Mouse (Mus musculus) testis, postnatal 14 days (tissue): ENCODE measurements around the gene Lad1.
A peak's percentile ranks its signal among the peaks of the same experiment; 100 is the strongest.

Experiments
- DNase-seq: peaks from one replicate; pipeline ENCODE4 v3.0.0; 2021; ENCODE audit warnings: low spot score

Lad1 gene

GRCm38 (mm10) chr1:135818481-135819086 lies at the start of gene Lad1:
Gene Lad1, plus strand, starts transcription at chr1:135818598.
- DNase-seq: peak; percentile 37

DNA sequence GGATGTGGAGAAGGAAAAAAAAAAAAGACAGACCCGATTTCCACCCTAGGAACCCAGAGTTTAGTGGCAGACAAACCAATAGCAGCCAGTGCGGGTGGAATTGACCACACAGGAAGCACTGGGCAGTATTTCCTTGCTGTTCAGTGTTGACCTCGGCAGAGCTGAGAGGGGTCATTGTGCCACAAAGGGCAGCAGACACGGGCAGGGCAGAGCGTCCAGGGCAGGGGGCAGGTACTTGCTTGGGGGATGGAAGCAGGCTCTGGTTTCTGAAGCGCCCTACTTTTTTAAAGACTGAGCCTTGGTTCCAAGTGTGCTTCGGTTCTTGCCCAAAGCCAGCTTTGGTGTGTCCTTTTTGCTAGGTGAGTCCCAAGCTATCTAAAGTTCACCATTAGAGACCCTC lies 48.2 kb upstream of the Lad1 start:
- DNase-seq: no peak

- peak; percentile 33 for DNase-seq
Observed at GRCm38 (mm10) chr1:135770896-135771572, 47.4 kb upstream of the Lad1 start.

GRCm38 (mm10) chr1:135771573-135771970 lies 46.8 kb upstream of the Lad1 start:
- no peak for DNase-seq

GRCm38 (mm10) chr1:135776596-135776995 lies 41.8 kb upstream of the Lad1 start:
- DNase-seq: no peak

DNA sequence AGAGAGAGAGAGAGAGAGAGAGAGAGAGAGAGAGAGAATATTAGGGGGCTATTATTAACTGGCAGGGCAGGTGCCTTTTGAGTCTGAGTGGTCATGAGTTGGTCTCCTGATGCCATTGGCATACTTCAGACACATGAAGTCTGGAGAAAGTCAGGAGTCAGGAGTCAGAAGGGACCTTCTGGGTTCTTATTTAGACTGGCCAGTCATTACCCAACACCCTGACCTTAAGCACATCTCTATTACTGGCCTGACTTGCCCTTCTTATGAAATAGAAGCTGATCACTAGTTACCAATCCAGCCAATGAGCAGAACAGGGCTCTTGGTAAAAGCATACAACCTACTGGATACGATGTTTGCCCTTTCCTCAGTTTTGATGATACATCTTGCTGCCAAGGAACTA lies 41.4 kb upstream of the Lad1 start:
- DNase-seq: no peak

GRCm38 (mm10) chr1:135778780-135779535 lies 39.4 kb upstream of the Lad1 start, which contains the start of gene Tnni1:
Gene Tnni1, plus strand, starts transcription at chr1:135779434.
- DNase-seq: peak; percentile 59

DNA sequence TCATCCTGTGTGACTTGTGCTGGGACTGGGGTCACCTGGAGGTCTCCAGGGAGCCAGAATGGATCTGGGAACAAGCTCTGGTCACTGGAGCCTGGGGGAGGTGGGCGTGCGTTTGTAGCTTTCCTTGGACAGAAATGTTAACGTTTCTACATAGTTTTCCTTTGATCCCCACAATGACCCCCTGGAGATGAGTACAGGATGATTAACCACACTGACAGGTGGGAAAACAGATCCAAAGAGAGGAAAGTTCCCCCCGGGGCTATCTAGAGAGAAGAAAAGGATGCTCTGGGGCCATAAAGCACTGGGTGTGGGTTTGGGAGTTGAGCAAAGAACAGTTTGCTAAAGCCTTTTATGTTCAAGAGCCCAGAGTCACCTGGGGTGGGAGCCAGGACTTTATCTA lies 37.7 kb upstream of the Lad1 start:
- DNase-seq: no peak

DNA sequence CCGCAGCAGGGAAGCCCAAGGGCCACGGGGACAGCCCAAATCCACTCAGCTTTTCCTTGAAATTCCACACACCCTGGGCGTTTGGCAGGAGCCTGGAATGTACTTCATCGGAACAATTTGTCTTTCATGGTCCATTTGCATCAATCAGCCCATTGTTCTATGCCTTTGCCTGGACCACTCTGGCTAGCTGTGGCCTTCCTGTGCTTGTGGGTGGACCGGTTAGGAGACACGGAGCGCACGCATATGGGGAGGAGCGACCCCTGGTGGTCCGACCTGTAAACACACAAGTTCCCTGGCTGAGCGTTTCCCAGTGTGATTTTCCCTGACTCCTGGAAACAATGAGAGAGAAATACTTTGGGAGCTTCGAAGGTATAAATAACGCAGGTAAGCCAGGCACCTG lies 37.2 kb upstream of the Lad1 start:
- peak; percentile 75 for DNase-seq

DNA sequence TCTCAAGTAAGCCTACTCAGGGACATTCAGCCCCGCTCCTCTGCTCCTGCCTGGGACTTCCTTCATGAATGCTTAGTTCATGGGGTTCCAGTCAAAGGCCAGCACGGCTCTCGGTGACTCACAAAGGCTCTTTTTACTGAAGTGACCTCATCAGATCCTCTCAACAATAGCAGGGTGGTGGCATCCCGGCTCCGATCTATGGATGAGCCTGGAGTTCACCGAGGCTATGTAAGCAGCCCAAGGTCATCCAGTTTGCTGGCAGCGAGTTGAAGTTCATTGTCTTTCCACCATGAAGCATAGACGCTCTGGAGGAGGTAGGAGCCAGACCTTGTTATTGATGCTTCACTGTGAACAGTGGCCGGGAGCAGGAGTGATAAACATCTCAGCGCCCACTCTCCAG lies 35.6 kb upstream of the Lad1 start:
- no peak for DNase-seq

DNA sequence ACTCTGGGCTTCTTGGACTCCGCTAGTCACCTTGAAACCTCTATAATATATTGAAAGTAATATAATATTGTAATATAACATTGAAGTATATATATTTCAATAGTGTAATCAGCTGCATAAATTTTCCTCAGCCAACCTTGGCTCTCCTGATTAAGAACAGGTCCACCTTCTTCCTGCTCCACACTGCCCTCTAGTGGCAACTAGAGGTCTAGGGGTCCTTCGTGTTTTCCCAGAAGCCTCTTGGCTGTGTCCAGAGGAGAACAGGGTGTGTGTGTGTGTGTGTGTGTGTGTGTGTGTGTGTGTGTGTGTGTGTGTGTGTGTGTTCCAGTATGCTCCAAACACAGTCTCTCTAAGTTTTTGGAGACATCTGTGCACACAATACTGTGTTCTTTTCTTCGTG lies 30.6 kb upstream of the Lad1 start:
- peak; percentile 74 for DNase-seq

DNA sequence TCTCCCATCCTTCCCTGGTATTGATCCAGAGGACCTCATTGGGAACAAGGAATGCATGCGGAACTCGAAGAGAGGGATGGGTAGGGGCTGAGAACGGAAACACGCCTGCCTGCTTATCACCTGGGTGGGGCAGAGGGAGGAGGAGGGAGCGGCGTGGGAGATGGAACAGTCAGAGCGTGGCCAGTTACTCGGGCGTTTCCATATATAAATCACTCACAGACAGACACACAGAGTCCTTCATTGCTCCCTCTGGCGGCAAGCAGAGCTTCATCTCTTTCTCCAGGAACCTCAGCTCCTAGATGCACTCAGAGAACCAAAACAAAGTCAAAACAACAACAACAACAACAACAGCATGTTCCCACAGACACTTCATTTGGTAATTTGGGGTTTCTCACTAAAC lies 29.7 kb upstream of the Lad1 start:
- peak; percentile 42 for DNase-seq

DNA sequence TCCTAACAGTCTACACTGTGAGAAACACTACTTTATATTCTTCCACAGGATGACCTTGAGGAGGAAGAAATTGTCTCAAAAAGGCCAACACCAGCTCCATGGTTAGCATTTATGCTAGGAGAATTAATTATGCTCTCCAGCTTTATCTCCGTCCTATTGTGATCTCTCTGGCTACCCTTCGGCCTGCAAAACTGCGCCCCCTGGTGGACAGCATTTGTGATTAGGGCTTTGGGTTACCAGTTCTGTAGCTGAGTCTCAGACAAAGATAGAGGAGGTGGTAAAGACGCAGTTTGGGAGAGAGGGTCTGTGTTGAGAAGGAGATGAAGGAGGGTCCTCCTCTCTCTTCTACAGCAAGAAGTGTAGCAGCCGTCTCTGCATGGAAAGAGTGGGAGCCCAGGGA lies 28.6 kb upstream of the Lad1 start:
- peak; percentile 58 for DNase-seq

DNA sequence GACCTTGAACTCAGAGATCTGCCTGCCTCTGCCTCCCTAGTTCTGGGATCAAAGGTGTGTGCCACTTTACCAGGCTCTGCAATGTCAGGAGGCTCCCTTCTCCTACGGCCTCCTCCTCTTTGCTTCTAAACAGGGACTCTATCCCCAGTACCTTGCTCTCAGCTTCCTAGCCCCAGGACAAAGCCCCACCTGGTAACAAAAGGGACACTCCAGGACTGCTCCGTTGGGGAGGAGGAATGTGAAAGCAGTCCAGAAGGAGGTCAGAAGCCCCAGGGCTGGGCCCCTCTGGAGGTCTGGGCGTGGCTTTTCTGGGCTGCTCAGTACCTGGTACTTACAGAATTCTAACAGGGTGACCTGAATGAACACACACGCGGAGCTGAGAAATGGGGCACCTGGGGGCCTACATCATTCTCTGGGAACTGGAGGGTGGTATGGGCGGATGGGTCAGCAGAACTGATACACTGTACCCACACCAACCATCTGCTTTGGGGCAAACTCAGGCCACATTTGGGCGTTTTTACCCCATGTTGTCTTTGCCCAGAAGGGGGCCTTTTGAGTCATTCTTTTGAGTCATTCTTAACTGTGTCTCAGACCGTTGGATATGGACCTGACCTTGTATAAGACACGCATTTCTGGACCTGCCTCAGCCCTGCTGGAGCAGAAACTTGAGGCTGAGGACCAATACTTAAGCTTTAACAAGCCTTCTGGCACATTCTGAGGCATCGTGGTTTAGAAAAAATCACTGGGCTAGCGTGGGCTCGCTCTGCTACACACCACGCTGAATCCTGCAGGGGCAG lies 26.1 kb upstream of the Lad1 start:
- no peak for DNase-seq

GRCm38 (mm10) chr1:135793370-135794215 lies 24.8 kb upstream of the Lad1 start:
- DNase-seq: peak; percentile 78

DNA sequence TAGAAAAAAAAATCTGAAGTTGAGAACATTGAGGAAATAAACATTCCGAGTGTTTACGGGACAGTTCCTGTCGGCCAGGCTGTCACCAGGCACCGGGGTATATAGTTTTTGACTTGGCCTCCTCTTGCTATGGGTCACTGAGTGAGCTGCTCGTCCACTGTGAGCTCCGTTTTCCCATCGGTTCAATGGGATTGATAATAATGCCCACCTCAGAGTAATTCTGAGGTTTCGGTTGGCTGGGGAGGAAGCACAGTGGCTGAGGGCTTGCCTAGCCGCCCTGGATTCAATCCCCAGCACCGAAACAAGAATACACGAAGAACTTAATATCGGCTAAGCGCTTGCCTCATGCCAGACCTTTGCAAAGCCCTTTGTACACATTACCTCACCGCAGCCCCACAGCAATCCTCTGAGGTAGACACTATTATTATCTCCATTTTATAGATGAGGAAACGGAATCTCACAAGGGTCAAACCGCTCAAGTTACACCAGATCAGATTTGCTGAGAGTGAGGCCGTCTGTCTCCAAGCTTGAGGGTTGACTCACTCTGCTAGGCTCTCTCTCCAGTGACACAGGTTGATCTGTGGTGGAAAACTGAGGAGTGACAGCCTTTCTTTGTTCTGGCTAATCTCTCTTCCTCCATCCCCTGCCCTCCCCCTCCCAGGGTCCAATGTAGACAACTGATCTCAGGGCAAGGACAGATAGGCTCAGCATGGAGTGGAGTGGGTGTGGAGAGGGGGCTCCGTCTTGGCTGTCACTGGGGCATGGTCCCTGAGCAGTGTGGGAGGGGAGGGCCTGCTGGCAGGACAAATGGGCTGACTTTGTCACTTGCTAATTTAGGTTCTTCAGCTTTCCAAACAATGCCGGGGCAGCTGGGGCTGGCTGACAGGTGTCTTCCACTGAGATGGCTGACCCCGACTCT lies 23.9 kb upstream of the Lad1 start:
- DNase-seq: no peak

DNA sequence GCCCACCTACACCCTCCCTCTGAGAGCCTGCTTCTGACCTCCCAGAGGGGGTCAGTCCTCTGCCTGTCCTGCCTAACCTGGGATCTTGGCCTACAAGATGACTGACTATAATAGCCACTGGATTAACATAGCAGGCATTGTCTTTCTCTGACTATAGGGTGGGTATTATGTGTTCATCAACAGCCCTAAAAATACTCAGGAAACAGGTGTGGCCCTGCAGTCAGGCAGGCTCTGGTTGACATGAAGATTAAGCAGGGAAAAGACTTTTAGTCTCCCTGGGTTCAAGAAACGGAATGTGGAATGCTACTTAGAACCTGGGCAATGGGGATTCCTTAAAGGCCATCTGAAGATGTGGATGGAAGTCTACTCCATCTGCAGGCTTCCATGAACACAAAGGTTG lies 19.9 kb upstream of the Lad1 start:
- DNase-seq: no peak

DNA sequence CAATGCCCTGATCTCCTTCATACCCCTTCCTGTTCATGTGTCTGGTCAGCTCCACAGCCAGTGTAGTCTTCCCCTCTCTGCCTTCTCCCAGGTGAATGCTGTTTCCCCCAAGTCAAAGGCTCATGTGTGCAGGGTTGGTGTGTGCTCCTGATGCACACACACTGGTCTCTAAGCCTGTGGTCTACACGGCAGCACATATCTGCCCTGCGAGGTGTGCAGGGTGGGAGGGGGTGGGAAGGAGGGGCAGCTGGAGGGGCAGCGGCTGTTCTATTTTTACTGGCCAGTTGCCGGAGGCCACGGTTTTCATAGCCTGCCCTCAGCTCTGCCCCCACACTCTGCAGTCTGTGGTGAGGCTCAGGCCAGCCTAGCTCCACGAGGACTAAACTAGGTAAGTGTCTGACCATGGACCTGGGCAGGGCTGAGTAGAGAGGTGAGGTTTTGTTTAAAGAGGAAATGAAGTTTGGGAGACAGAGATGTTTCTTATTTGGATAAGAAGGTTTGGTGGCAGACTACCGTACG lies 19.2 kb upstream of the Lad1 start:
- DNase-seq: no peak

GRCm38 (mm10) chr1:135800192-135800950 lies 18.0 kb upstream of the Lad1 start:
- DNase-seq: peak; percentile 48
